Mouse (Mus musculus): ENCODE measurements at regions not wholly inside any gene's neighbourhood (a gene's known extent, or its start where the extent isn't known, plus 50 kb on each side); places are given as distances from the start of the nearest gene placed in this dataset.

GRCm38 (mm10) chr1:166843397-166843877, 157.8 kb upstream of the Fam78b start:
- ATAC-seq, result peak; percentile 82
- H3K4me2 ChIP-seq (replicated peaks; ENCODE audit: low read depth), result peak overlapping the region; percentile 54
- no peaks in the 10 kb centered on the region for H3K36me3 ChIP-seq (ENCODE audit: control insufficient read depth, insufficient read depth)
- 3% methylated on average over 11 of the region's 11 CpGs for WGBS
- H3K4me1 ChIP-seq (replicated peaks; ENCODE audit: control insufficient read depth, insufficient read depth, low read length), result no peaks in the 10 kb centered on the region
- no peak overlapping the region for H3K9ac ChIP-seq (ENCODE audit: low read depth, low read length)
- no peak overlapping the region for H3K4me3 ChIP-seq (ENCODE audit: low read depth, low read length)
- TF ChIP-seq CTCF (IDR thresholded peaks at IDR 0.05; ENCODE audit: low read depth), result no peak
- H3K27me3 ChIP-seq (replicated peaks; ENCODE audit: control insufficient read depth, insufficient read depth, low read length), result no peaks in the 10 kb centered on the region
- H3K9me3 ChIP-seq (ENCODE audit: control insufficient read depth), result no peaks in the 10 kb centered on the region
- H3K27ac ChIP-seq (ENCODE audit: low read depth, low read length), result no peak overlapping the region

- TF ChIP-seq CTCF (IDR thresholded peaks at IDR 0.05; ENCODE audit: low read depth), result no peak
- no peak for ATAC-seq
- Histone ChIP-seq H3K9ac (ENCODE audit: low read depth, low read length) (no peak overlapping the region), H3K27me3 (replicated peaks; ENCODE audit: control insufficient read depth, insufficient read depth, low read length) (no peaks in the 10 kb centered on the region), H3K27ac (ENCODE audit: low read depth, low read length) (no peak overlapping the region), H3K4me1 (replicated peaks; ENCODE audit: control insufficient read depth, insufficient read depth, low read length) (no peaks in the 10 kb centered on the region), H3K4me3 (ENCODE audit: low read depth, low read length) (no peak overlapping the region), H3K4me2 (replicated peaks; ENCODE audit: low read depth) (no peak overlapping the region), H3K9me3 (ENCODE audit: control insufficient read depth) (no peaks in the 10 kb centered on the region), H3K36me3 (ENCODE audit: control insufficient read depth, insufficient read depth) (no peaks in the 10 kb centered on the region)
- WGBS, result 77% methylated on average over 5 of the region's 5 CpGs
Observed at GRCm38 (mm10) chr1:166846566-166846965, 154.7 kb upstream of the Fam78b start.

GRCm38 (mm10) chr1:166847233-166847632, 154.0 kb upstream of the Fam78b start:
- Histone ChIP-seq H3K9ac (ENCODE audit: low read depth, low read length) (no peak overlapping the region), H3K27ac (ENCODE audit: low read depth, low read length) (no peak overlapping the region), H3K36me3 (ENCODE audit: control insufficient read depth, insufficient read depth) (no peaks in the 10 kb centered on the region), H3K4me2 (replicated peaks; ENCODE audit: low read depth) (no peak overlapping the region), H3K4me3 (ENCODE audit: low read depth, low read length) (no peak overlapping the region), H3K4me1 (replicated peaks; ENCODE audit: control insufficient read depth, insufficient read depth, low read length) (no peaks in the 10 kb centered on the region), H3K9me3 (ENCODE audit: control insufficient read depth) (no peaks in the 10 kb centered on the region), H3K27me3 (replicated peaks; ENCODE audit: control insufficient read depth, insufficient read depth, low read length) (no peaks in the 10 kb centered on the region)
- WGBS, result 72% methylated on average over 6 of the region's 6 CpGs
- TF ChIP-seq CTCF (IDR thresholded peaks at IDR 0.05; ENCODE audit: low read depth), result no peak
- ATAC-seq, result peak; percentile 91

GRCm38 (mm10) chr1:166848015-166848535, 153.1 kb upstream of the Fam78b start:
- H3K27me3 ChIP-seq (replicated peaks; ENCODE audit: control insufficient read depth, insufficient read depth, low read length), result no peaks in the 10 kb centered on the region
- no peaks in the 10 kb centered on the region for H3K4me1 ChIP-seq (replicated peaks; ENCODE audit: control insufficient read depth, insufficient read depth, low read length)
- no peak overlapping the region for H3K4me2 ChIP-seq (replicated peaks; ENCODE audit: low read depth)
- H3K4me3 ChIP-seq (ENCODE audit: low read depth, low read length), result no peak overlapping the region
- no peaks in the 10 kb centered on the region for H3K36me3 ChIP-seq (ENCODE audit: control insufficient read depth, insufficient read depth)
- 68% methylated on average over 4 of the region's 4 CpGs for WGBS
- TF ChIP-seq CTCF (IDR thresholded peaks at IDR 0.05; ENCODE audit: low read depth), result no peak
- no peak overlapping the region for H3K27ac ChIP-seq (ENCODE audit: low read depth, low read length)
- no peak for ATAC-seq
- H3K9ac ChIP-seq (ENCODE audit: low read depth, low read length), result no peak overlapping the region
- no peaks in the 10 kb centered on the region for H3K9me3 ChIP-seq (ENCODE audit: control insufficient read depth)

GRCm38 (mm10) chr1:166855988-166856387, 145.2 kb upstream of the Fam78b start:
- no peak overlapping the region for H3K9ac ChIP-seq (ENCODE audit: low read depth, low read length)
- no peaks in the 10 kb centered on the region for H3K4me1 ChIP-seq (replicated peaks; ENCODE audit: control insufficient read depth, insufficient read depth, low read length)
- H3K9me3 ChIP-seq (ENCODE audit: control insufficient read depth), result no peaks in the 10 kb centered on the region
- H3K27ac ChIP-seq (ENCODE audit: low read depth, low read length), result no peak overlapping the region
- no peaks in the 10 kb centered on the region for H3K36me3 ChIP-seq (ENCODE audit: control insufficient read depth, insufficient read depth)
- no peaks in the 10 kb centered on the region for H3K27me3 ChIP-seq (replicated peaks; ENCODE audit: control insufficient read depth, insufficient read depth, low read length)
- no peak overlapping the region for H3K4me2 ChIP-seq (replicated peaks; ENCODE audit: low read depth)
- no peak overlapping the region for H3K4me3 ChIP-seq (ENCODE audit: low read depth, low read length)
- TF ChIP-seq CTCF (IDR thresholded peaks at IDR 0.05; ENCODE audit: low read depth), result no peak
- WGBS, result 84% methylated on average over 4 of the region's 4 CpGs
- ATAC-seq, result no peak

GRCm38 (mm10) chr1:166866256-166866655, 135.0 kb upstream of the Fam78b start:
- Histone ChIP-seq H3K27me3 (replicated peaks; ENCODE audit: control insufficient read depth, insufficient read depth, low read length) (no peaks in the 10 kb centered on the region), H3K9ac (ENCODE audit: low read depth, low read length) (no peak overlapping the region), H3K27ac (ENCODE audit: low read depth, low read length) (no peak overlapping the region), H3K9me3 (ENCODE audit: control insufficient read depth) (no peaks in the 10 kb centered on the region), H3K36me3 (ENCODE audit: control insufficient read depth, insufficient read depth) (no peaks in the 10 kb centered on the region), H3K4me2 (replicated peaks; ENCODE audit: low read depth) (no peak overlapping the region), H3K4me1 (replicated peaks; ENCODE audit: control insufficient read depth, insufficient read depth, low read length) (no peaks in the 10 kb centered on the region), H3K4me3 (ENCODE audit: low read depth, low read length) (no peak overlapping the region)
- 78% methylated on average over 7 of the region's 7 CpGs for WGBS
- ATAC-seq, result no peak
- TF ChIP-seq CTCF (IDR thresholded peaks at IDR 0.05; ENCODE audit: low read depth), result no peak

- Histone ChIP-seq H3K36me3 (ENCODE audit: control insufficient read depth, insufficient read depth) (no peaks in the 10 kb centered on the region), H3K9me3 (ENCODE audit: control insufficient read depth) (no peaks in the 10 kb centered on the region), H3K27ac (ENCODE audit: low read depth, low read length) (no peak overlapping the region), H3K9ac (ENCODE audit: low read depth, low read length) (no peak overlapping the region), H3K4me2 (replicated peaks; ENCODE audit: low read depth) (no peak overlapping the region), H3K4me1 (replicated peaks; ENCODE audit: control insufficient read depth, insufficient read depth, low read length) (no peaks in the 10 kb centered on the region), H3K4me3 (ENCODE audit: low read depth, low read length) (no peak overlapping the region), H3K27me3 (replicated peaks; ENCODE audit: control insufficient read depth, insufficient read depth, low read length) (no peaks in the 10 kb centered on the region)
- no peak for ATAC-seq
- 73% methylated on average over 4 of the region's 4 CpGs for WGBS
- no peak for TF ChIP-seq CTCF (IDR thresholded peaks at IDR 0.05; ENCODE audit: low read depth)
Observed at GRCm38 (mm10) chr1:166871258-166871657, 130.0 kb upstream of the Fam78b start.
